Mouse (Mus musculus): ENCODE results near the gene Them7.

Gene Them7

GRCm38 (mm10) chr2:105232386-105232785 lies 8.3 kb downstream of the Them7 start:
- no peak for DNase-seq (ENCODE audit: extremely low read depth, insufficient read length, low spot score)

DNA sequence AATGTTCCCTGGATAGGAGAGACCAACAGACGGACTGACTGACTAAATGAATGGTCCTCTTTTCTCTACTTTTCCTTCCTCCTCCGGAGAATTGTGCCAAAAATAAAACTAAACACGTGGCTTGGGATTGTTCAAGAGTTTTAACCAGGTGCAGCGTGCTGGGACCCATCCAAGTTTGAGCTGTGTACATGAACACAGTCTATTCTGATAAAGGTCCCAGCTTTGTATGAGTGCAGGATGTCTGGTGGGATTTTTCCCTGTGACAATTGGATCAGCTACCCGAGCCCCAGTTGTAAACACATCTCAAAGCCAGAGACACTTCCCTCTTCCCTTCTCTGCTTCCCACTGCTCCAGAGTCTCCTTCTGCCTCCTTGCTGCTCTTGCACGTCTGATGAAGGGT lies 10.2 kb downstream of the Them7 start:
- no peak for DNase-seq (ENCODE audit: extremely low read depth, insufficient read length, low spot score)

DNA sequence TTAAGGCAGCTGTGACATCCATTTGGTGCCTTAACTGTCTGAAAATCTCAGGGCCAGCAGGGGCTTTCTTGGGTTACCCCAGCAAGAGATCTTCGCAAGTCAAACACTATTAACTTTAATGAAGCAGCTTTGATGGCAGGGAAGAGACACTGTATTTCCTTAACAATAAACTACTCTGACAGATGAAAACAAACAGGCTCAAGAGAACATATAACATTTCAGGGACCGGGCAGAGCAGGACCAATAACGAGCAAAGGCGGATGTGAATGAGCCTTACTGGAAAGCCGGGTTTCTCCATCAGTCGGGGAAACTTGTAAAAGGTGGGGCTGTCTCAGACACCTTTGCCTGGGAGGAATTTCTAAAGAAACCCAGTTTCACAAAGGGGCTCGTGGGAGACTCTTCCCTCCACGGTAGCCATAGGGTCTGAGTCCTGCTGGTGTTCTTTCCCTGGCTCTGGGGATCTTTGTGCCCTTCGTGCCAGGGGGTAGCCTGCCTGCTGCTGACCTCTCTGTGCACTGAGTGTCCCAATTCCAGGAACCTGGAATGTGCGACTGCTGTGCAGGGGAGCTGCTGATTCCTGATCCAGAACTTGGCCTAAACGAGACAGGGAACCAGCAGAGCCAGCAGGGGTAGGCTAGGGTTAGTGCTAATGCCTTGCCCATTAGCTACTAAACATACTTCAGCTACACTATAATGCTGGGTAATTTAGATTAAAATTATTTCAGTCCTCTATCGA lies 11.4 kb downstream of the Them7 start:
- no peak for DNase-seq (ENCODE audit: extremely low read depth, insufficient read length, low spot score)

- no peak for DNase-seq (ENCODE audit: extremely low read depth, insufficient read length, low spot score)
These were observed 13.3 kb downstream of the Them7 start for GRCm38 (mm10) chr2:105237424-105237823.

- DNase-seq (ENCODE audit: extremely low read depth, insufficient read length, low spot score), result no peak
These were observed 13.7 kb downstream of the Them7 start for GRCm38 (mm10) chr2:105237841-105238240.

GRCm38 (mm10) chr2:105238775-105239174 lies 14.7 kb downstream of the Them7 start:
- DNase-seq (ENCODE audit: extremely low read depth, insufficient read length, low spot score), result no peak

DNA sequence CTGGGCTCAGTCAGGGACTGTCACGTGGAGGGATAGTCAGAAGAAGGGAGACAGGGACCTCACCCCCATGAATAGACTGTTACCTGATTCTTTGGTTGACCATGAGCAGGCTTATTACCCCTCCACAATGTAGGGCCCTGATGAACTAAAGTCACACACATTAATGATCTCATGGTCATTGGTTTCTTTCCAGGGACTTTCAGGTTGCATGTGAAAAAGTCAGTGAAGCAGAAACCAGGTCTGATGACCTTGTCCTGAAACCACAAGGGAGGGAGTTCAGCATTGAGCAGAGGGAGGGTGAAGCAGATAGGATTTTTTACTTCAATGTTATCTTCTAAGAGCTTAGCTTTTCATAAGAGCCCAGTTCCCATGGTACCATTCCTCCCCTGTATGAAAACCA lies 16.5 kb downstream of the Them7 start:
- no peak for DNase-seq (ENCODE audit: extremely low read depth, insufficient read length, low spot score)

DNA sequence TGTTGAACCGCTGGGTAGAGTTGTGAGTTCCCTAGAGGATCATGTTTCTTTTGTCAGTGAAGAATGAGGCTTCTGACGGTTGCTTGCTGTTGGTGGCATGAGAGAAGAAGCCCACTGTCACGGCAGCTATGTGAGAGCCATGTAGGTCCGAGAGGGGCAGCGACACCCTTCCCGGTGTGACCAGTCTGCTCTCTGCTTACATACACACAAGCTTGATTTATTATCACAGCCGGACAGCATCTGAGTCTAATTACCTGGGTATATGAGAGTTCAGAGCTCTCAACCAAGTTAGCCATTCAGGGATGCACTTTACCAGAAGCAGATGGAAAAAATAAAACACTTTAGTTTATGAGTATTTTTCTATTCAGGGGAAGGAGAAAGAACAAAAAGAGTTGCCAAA lies 18.8 kb downstream of the Them7 start:
- DNase-seq (ENCODE audit: extremely low read depth, insufficient read length, low spot score), result no peak

DNA sequence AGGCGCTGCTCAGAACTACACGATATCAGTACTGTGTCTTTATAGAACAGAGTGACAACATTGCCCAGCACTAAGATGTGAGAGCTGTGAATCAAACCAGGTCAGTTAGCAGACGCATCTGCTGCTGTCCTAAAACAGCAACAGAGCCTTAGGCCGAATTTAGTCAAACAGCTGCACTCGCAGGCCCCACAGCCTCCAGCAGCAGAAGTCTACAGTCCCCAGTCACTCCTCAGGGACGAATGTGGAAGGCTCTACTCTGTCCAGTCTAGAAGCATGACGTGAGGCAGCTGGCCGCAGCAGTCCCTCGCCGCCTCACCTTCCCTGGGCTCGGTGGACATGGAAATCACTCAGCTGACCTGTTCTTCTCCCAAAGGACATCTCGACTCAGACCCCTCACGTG lies 20.6 kb downstream of the Them7 start:
- no peak for DNase-seq (ENCODE audit: extremely low read depth, insufficient read length, low spot score)

- DNase-seq (ENCODE audit: extremely low read depth, insufficient read length, low spot score), result no peak
These were observed 27.9 kb downstream of the Them7 start for GRCm38 (mm10) chr2:105251978-105252377.

- no peak for DNase-seq (ENCODE audit: extremely low read depth, insufficient read length, low spot score)
These were observed 28.7 kb downstream of the Them7 start for GRCm38 (mm10) chr2:105252824-105253223.

GRCm38 (mm10) chr2:105255457-105255856 lies 31.3 kb downstream of the Them7 start:
- no peak for DNase-seq (ENCODE audit: extremely low read depth, insufficient read length, low spot score)

GRCm38 (mm10) chr2:105256427-105257071 lies 32.4 kb downstream of the Them7 start:
- no peak for DNase-seq (ENCODE audit: extremely low read depth, insufficient read length, low spot score)

DNA sequence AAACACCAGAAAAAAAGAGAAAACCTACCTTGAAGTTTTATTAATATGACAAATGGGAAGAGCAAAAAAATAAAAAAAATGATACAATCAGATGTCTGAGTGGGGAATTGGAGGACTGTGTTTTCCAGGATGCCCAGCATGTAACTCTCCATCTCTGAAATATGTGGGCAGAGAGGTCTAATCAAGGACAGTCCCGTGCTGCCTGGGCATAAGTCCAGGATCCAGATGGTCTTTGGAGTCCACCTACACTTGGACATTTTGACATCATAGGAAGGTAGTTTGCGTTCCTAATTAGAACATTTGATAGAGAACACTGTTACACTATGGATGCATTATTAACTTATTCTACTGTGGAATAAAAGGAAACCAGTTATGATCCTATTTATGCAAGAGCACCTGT lies 33.3 kb downstream of the Them7 start:
- no peak for DNase-seq (ENCODE audit: extremely low read depth, insufficient read length, low spot score)

GRCm38 (mm10) chr2:105261335-105261734 lies 37.2 kb downstream of the Them7 start:
- DNase-seq (ENCODE audit: extremely low read depth, insufficient read length, low spot score), result no peak

GRCm38 (mm10) chr2:105263219-105263618 lies 39.1 kb downstream of the Them7 start:
- no peak for DNase-seq (ENCODE audit: extremely low read depth, insufficient read length, low spot score)

DNA sequence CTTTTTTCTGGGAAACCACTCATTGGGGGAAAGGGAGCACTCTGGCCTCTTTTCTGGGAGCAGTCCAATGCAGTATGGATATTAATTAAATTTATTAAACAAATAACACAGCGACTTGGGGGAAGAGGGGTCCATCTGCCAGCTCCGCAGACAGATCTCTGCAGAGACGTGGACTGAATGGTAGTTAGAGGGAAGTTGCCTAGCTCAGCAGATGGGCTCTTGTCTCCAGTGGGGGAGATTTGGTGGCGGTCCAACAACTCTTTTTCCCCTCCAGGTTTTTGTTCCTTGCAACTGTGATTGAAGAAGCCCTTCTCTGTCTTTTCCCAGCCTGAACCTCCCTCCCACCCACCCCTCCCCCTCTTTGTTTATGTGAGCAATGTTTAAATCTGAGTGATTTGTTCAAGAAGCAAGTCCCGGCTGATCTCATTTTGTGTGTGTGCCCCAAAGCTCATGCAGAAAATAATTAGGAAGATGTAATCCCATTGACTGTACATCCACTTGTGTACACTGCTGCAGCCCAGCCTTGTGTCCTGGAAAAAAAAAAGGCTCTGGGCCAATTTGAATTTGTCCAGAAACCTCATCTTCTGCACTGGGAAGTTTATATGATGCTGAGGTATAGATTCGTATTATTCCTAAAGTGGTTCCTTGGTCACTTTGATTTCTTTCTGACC lies 58.4 kb downstream of the Them7 start:
- DNase-seq (ENCODE audit: extremely low read depth, insufficient read length, low spot score), result no peak

GRCm38 (mm10) chr2:105283811-105284210 lies 59.7 kb downstream of the Them7 start:
- DNase-seq (ENCODE audit: extremely low read depth, insufficient read length, low spot score), result no peak

GRCm38 (mm10) chr2:105284855-105285254 lies 60.7 kb downstream of the Them7 start:
- no peak for DNase-seq (ENCODE audit: extremely low read depth, insufficient read length, low spot score)

DNA sequence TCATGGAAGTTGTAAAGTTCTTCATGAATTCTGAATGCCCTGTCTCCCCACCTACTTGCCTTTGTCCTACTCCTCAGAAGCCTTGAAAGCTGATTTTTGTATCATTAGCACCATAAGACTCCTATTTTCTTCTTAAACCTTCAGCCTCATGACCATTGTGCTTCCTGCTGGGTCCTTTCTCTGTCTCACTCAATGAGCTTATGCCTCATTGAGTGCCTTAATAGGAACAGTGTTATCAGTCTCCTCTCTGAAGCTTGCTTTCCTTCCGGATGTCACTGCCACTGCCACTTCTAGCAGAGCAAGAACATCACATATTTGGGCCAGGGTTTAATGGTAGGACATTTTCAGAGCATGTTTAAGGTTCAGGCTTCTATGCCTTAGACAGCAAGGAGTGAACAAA lies 71.7 kb downstream of the Them7 start:
- no peak for DNase-seq (ENCODE audit: extremely low read depth, insufficient read length, low spot score)

DNA sequence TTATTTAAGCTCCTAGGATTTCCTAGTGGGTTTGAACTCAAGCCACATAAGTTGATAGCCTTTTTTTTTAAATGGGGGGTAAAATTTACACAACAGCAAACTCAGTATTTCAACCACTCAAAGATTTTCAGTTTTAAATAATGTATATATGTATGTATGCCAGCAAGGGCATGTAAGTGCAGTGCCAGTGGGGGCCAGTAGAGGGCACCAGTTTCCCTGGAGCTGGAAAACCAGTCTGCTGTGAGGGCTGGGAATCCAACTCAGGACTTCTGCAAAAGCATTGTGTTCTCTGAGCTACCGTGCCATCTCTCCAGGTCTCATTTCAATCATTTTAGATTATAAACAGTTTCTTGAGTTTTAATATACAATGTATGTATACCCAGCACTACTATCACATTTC lies 74.8 kb downstream of the Them7 start:
- DNase-seq (ENCODE audit: extremely low read depth, insufficient read length, low spot score), result no peak

DNA sequence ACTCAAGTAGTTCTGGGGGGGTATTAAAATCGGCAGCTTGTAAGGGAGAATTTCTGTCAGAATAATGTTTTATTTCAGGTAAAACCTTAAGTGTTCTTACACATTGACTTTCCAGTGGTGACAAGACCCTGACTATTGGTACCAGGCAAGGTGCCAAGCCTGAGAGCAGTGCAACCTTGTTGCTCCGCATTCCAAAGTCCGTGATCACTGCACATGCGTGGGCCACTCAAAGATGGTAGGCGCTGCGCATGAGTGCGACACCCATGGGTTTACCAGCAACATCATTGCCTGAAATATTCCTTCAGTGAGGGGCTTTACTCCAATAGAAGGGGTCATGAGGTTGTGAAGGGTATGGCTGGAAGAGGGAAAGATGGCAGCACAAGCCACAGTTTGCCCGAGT lies 77.0 kb downstream of the Them7 start:
- no peak for DNase-seq (ENCODE audit: extremely low read depth, insufficient read length, low spot score)
